Mouse (Mus musculus) adrenal gland, postnatal 4 days (tissue): ENCODE measurements around the gene Dact3. TPM values are rescaled to one million over a fixed set of nuclear protein-coding genes. Genes with fewer than 3 reads are reported as not detected.

Source experiments
- DNase-seq, 2 experiments: peaks; one replicate each; pipeline ENCODE4 v3.0.0; 2021 to 2022; ENCODE audit warnings: low spot score in 2 of 2, mixed read lengths in 2 of 2
- long read RNA-seq, 2 experiments: library from polyadenylated mRNA; stranded (forward); transcript quantifications; one replicate each; pipeline ENCODE4 v2.0.0; 2021
- total RNA-seq, 2 experiments: library from RNA; stranded (reverse); gene quantifications; 2 replicates each; pipeline ENCODE4 v1.2.3; 2021

Dact3 gene
- 10 to 100 TPM; 12.7 to 13.7 TPM for total RNA-seq
- long read RNA-seq, experiment 1, transcript Dact3-201 (4 exons, 2,989 nt): major isoform, 29 of 35 reads
- long read RNA-seq, experiment 1, partial matches to known transcripts: 2 of 35 reads
- long read RNA-seq, experiment 1, other reads (novel, unspliced or antisense): 4 of 35 reads
- long read RNA-seq, experiment 2, transcript Dact3-201 (4 exons, 2,989 nt): major isoform, 60 of 74 reads
- long read RNA-seq, experiment 2, partial matches to known transcripts: 2 of 74 reads
- long read RNA-seq, experiment 2, other reads (novel, unspliced or antisense): 12 of 74 reads

DNA sequence AGATGAGACGGTGACA lies at the start of gene Dact3:
TSS of gene Dact3 (plus strand) at position 8 of the 16 bp plus-strand sequence.
- no peak for DNase-seq

DNA sequence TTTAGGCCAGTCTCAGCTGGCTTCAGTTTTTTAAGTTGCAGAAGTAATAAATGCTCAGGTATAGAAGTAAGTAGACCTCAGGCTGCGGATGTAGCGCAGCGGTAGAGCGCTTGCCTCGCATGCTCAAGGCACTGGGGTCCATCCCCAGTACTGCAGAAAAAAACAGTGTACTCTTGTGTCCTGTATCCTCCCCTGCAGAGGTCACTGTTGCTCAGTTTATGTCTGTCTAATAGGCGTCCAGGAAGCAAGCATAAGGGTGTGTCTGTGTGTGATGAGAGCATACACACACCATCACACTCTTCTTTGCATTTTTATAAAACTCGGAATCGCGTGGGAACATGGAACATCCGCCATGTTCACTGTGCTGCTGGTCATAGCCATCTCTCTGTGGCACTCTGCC lies 49.3 kb upstream of the Dact3 start:
- no peak for DNase-seq

DNA sequence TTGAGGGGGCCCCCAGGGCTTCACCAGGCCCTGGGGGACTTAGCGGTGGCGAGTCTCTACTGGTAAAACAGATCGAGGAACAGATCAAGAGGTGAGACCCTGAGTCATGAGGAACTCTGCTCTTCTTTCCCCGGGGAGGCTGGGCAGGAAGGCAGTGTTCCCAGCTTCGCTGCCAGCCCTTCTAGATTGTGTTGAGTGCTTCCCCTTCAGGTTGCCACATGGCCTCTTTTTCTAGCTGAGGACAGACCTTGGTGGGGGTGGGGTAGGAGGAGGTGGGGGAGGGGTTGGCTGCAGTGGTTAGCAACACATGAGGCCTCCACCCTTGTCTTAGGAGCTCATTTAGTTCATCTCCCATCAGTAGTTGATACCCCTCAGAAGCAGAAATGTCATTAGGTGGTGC lies 48.5 kb upstream of the Dact3 start:
- DNase-seq: no peak

GRCm38 (mm10) chr7:16827274-16827673 lies 47.8 kb upstream of the Dact3 start:
- no peak for DNase-seq

DNA sequence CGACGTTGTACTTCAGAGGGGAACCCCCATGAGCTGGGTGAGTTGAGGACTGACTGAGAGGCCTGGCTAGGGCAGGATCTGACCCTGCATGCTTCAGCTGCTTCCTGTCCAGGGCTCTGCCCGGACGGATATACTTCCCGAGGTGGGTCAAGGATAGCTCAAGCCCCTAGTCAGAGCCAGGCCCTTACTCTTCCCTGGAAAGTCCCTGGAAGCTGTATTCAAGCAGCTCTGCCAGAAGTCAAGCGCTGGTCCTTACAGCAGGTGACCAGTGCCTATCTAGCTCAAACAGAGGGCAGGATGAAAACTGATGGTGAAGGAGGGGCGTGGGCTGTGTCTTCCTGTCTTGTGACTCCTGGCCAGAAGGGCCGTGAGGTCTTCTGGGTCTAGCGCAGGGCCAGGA lies 44.7 kb upstream of the Dact3 start:
- no peak for DNase-seq

- no peak for DNase-seq
Measured at GRCm38 (mm10) chr7:16837916-16838803, 37.0 kb upstream of the Dact3 start.

- DNase-seq: no peak
Measured at GRCm38 (mm10) chr7:16838804-16839426, 36.2 kb upstream of the Dact3 start.

DNA sequence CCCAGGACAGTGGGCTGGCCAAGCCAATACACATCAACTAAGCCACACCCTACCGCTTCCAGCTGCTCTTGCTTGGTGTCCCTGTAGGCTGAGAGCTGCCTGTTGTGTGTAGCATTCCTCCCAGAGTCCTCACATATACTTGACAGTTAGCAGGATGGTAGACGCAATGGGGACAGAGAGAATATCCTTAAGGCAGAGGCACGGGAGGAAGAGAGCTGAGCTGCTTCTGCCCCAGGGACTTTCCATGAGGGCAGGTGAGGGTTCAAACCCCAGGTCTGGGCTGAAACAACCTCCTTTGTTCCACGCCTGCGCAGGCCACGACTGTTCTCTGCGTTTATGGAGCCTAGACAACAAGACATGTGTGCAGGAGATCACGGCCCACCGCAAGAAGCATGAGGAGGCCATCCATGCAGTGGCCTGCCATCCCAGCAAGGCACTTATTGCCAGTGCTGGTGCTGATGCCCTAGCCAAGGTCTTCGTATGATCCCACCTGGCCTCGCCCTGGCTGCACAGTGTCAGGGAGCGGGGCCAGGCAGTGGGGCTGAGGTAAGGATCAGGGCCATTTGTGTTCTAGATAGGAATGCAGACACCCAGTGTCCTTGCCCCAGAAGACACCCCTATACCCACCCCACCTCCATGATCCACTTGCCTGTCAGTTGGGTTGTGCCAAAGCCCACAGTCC lies 35.5 kb upstream of the Dact3 start:
- DNase-seq: no peak

- DNase-seq: no peak
Measured at GRCm38 (mm10) chr7:16840109-16840491, 35.0 kb upstream of the Dact3 start.

DNA sequence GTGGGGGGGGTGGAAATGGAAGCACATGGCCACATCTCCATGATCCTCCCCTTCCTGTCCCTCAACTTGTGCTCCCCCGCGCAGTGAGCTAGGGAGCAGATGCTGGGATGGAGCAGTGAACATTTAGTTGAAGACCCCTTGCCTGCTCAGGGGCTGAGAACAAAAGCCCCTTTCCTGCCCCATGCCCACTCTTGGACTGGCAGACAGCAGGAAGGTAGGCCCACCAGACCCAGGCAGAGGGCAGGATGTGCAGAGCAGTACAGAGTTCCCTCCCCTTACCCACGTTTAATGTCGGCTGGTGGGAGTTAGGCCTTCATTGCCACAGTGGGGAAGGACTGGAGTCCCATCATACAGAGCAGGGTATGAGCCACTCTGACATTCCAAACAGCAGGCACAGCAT lies 34.0 kb upstream of the Dact3 start:
- DNase-seq: no peak

GRCm38 (mm10) chr7:16841561-16842560 lies 33.3 kb upstream of the Dact3 start:
- no peak for DNase-seq

DNA sequence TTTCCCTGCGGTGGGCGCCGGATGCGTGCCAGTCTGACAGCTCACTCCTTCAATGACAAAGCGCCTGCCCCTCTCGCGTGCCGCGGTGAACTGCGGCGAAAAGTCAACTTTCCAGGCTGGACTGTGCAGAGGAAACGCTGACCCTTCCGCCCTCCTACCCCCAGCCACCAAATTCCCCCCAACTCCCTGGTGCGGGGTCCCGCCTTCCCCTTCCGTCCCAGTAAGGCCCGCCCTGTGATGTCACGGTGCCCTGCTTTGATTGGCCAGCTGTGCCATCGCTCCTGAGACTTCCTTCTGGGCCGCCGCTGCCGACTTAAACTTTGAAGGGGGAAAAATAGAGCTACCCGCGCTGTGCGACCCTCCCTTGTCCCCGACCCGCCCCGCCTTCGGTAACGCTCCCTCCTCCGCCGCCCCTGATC lies 32.5 kb upstream of the Dact3 start, which contains the start of gene Prkd2:
TSS of gene Prkd2 (plus strand) at position 258 of the 419 bp plus-strand sequence.
- DNase-seq: peak; percentile 81

- no peak for DNase-seq
Measured at GRCm38 (mm10) chr7:16843441-16844171, 31.5 kb upstream of the Dact3 start.

DNA sequence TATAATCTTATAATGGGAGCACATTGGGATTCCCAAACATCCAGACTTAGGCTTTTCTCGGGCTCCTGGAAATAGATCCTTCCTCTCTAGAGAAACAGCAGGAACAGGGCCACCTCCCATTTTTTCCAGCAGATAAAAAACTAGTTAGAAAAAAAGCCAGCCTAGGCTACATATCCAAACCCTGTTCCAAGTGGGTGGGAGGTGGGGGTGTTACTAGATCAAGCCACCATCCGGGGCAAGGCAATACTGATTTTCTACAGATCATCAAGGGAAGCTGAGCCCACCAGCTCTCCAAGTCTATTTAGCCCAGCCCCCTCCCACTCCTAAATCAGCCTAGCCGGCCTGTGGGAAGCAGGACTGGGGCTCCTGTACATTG lies 30.4 kb upstream of the Dact3 start:
- no peak for DNase-seq

- no peak for DNase-seq
Measured at GRCm38 (mm10) chr7:16845072-16845819, 29.9 kb upstream of the Dact3 start.

DNA sequence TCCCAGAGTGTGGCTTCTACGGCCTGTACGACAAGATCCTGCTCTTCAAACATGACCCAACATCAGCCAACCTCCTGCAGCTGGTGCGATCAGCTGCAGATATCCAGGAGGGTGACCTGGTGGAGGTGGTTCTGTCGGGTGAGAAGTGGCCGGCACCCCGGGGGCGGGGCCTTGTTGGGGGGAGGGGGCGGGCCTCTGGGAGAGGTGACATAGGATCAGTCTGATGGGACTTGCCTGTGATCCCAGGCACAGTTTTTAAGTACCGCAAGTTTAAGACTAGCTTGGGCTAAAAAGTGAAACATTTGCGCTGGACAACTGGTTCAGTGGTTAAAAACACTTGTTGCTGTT lies 29.3 kb upstream of the Dact3 start:
- no peak for DNase-seq

DNA sequence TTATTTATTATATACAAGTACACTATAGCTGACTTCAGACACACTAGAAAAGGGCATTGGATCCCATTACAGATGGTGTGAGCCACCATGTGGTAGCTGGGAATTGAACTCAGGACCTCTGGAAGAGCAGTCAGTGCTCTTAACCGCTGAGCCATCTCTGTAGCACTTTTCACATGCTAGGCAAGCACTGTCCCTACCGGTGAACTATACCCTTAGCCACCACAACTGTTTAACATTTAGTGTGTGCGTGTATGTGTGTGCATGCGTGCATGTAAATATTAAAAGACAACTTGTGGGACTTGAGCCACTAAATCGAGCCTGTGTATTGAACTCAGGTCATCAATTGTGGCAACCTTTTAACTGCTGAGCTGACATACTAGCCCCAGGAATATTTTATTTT lies 28.3 kb upstream of the Dact3 start:
- no peak for DNase-seq

GRCm38 (mm10) chr7:16847507-16847906 lies 27.6 kb upstream of the Dact3 start:
- DNase-seq: no peak

DNA sequence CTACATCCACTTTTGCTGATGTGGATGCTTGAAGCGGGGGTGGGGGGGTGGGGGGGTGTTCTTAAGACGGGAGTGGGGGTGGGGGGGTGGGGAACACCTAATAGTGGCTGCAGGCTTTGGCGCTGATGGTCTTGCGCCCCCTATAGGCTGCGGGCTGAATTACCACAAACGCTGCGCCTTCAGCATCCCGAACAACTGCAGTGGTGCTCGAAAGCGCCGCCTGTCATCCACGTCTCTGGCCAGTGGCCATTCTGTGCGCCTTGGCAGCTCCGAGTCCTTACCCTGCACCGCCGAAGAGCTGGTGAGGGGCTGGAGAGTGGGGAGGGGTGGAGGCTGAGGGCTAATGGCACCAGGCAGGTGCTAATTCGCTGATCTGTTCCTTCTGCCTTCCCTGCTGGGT lies 26.5 kb upstream of the Dact3 start:
- no peak for DNase-seq

DNA sequence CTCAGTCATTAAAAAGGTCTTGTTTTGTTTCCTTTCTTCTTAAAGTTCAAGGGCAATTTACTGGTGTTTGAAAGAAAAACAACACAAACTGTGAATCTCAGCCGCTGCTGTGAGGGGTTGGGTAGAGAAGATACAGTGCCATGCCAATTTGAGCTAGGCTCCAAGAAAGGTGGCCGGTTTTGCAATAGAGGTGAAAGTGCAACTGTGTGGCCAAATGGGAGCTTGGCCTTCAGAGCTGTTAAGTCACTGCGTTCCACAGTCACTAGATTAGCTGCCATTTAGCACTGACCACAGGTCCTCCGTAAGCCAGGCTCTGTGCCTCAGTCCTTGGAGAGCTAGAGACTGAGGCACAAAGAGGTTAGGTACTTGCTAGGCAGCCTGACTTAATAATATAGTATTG lies 23.5 kb upstream of the Dact3 start:
- DNase-seq: no peak
